Mouse (Mus musculus) embryonic stem cell, embryonic (primary cell): ENCODE data around the gene Trappc1.

Experiments used
- CTCF ChIA-PET, 4 experiments: fragments of 300-600 bp in 2 of 4; fragments of 350-600 bp in 2 of 4; sonication (Branson Sonifier 250); formaldehyde crosslinking; loops; one replicate each; lab custom pipeline; 2022; ENCODE audit warnings: inconsistent platforms in 2 of 4; lab: Charles Lee
- POLR2A ChIA-PET, 4 experiments: fragments of 300-600 bp in 2 of 4; fragments of 350-600 bp in 2 of 4; sonication (Branson Sonifier 250); formaldehyde crosslinking; loops; one replicate each; lab custom pipeline; 2022; ENCODE audit warnings: antibody characterized with exemption in 4 of 4, inconsistent platforms in 1 of 4; lab: Charles Lee

Trappc1 gene

DNA sequence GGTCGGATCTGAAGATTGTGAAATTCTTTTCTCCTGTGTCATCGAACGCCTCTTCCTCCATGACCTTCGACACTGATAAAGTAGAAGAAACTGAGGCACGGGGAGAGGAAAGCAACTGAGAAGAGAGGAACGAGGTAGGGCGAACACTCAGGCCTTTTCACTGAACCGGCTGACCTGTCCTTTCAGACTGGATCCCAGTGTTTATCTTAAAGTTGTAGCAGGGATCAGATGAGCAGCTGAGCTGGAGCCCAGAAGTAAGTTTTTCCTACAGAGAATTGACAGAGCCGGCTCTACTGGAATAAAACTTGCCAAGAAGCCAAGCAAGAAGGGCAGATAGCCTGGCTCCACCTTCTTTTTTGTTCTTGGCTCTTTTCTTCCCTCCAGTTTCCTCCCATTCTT is 47.0 kb downstream of the Trappc1 start:
- POLR2A ChIA-PET = interaction anchor here in 1 of 4 experiments (1.0 to 1.1 kb wide), 2 partner anchors 30 to 45 kb away, joined by 3 to 6 read pairs; partner anchors contain the start of gene Kcnab3
- CTCF ChIA-PET = interaction anchor here in 1 of 4 experiments (0.7 kb wide), 1 partner anchor 96 kb away, joined by 9 read pairs; no protein-coding TSS in a partner anchor

DNA sequence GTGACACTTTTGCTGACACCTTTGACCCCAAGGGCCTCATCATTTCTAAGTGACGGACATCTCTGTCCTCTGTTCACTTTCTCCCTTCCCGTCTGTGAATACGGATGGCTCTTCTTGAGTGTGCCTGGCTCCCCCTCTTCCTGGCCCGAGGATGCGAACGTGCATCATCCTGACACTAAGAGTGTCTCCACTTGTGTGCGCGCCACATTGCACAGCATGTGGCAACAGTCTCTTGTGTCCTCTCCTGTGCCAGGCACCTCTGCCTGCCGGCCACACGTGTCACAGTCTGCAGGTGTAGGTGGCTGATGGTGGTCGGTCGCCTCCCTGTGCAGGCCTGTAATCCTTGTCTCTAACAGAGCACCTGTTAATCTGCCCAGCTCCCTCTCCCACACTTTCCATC is 47.8 kb downstream of the Trappc1 start:
- CTCF ChIA-PET = interaction anchor here in 2 of 4 experiments (0.6 to 2.2 kb wide), 8 partner anchors 8 to 130 kb away, joined by 3 to 6 read pairs (median 5); no protein-coding TSS in a partner anchor
- POLR2A ChIA-PET = interaction anchor here in 1 of 4 experiments (0.7 to 1.5 kb wide), 3 partner anchors 9 to 114 kb away, joined by 3 to 5 read pairs (median 4); no protein-coding TSS in a partner anchor

DNA sequence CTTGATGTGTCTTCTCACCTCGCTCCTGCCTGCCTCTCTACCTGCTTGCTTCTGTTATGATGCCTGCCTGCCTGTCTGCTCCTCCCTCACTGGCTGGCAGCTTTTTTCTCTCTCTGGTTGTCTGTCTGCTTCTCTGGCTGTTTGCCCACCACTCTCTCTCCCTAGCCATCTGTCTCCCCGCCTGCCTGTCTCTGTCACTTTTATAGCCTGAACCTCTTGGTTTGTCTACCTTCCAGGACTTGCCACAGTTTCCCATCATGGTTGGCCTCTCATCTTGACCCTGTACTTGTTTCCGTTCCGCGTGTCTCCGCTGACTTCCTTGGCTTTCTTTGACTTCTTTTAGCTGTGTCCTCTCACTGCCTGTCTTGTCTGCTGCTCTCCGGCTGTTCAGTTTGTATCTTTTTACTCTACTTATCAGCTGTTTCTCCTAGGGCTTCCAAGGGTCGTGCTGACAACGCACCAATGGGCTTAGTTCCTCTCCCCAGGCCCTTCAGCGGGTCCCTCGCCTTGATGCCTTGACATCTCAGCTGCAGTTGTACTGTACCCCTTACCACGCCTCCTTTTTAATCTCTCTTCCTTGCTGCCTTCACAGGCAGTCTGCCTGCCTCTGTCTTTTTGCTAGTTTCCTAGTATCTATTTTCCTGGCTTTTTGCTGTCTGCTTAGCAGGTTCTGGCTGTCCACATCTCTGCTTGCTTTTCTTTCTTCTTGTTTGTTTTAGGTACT is 48.4 kb downstream of the Trappc1 start:
- ChIA-PET POLR2A (interaction anchor here in 2 of 4 experiments (0.7 to 1.8 kb wide), 13 partner anchors 9 to 115 kb away, joined by 3 to 6 read pairs (median 3); partner anchors contain the start of genes Cntrob (in 2 of the 2), Trappc1 (in 2 of the 2), Cyb5d1 (in 1 of the 2) and Kcnab3 (in 1 of the 2)), CTCF (interaction anchor here in 3 of 4 experiments (0.5 to 2.2 kb wide), 14 partner anchors 8 to 667 kb away, joined by 3 to 8 read pairs (median 4); no protein-coding TSS in a partner anchor)

DNA sequence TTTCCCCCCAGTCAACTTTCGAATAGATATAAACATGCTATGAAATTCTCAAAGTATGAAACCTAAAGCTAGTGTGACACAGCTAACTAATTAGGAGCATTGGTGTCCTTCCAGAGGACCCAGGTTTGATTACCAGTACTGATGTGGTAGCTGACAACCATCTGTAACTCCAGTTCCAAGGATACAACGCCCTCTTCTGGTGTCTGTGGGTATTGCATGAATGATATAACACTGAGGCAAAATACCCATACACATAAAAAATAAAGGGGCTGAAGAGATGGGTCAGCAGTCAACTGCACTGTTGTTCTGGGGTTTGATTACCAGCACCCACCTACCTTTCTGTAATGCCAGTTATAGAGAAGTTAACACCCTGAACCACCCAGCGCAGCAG is 49.0 kb downstream of the Trappc1 start:
- ChIA-PET CTCF (interaction anchor here in 3 of 4 experiments (0.5 to 2.2 kb wide), 12 partner anchors 9 to 668 kb away, joined by 3 to 8 read pairs (median 4); partner anchors contain the start of genes Cyb5d1 (in 1 of the 3) and Naa38 (in 1 of the 3)), POLR2A (interaction anchor here in 2 of 4 experiments (0.7 to 1.8 kb wide), 12 partner anchors 8 to 116 kb away, joined by 3 to 6 read pairs (median 3); partner anchors contain the start of genes Cntrob (in 2 of the 2), Trappc1 (in 2 of the 2), Cyb5d1 (in 1 of the 2) and Kcnab3 (in 1 of the 2))

DNA sequence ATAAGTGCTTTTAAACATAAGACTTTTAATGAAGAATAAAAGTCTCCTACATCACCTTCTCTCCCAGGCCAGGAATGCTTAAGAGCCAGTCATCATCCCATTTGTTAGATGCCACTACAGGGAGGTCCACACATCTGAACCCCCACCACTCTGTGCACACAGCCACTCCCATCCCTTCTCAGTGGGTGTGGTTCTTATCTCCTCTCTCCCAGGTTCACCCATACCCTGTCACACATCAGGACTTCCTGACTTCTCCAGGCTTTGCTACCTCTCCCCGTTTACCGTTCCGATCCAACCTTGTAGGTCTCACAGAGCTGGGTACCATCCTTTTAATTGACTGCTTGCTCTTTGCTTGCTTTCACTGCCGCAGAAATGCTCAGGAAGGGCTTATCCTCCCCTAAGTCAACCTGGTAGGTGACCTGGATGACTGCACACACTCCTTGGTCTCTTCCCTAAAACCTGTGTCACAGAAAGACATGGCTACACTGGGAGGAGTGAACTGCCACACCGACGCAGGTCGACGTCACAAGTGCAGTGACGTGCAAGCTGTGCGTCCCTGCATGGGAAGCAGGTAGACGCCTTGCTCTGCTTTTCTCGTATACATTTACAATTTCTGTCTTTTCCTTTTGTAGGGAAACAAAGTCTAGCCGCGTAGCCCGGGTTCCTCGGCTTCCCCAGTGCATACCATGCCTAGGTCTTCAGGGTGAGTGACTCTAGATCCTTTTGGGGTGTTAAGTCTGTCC is 49.6 kb downstream of the Trappc1 start:
- POLR2A ChIA-PET = interaction anchor here in 3 of 4 experiments (0.8 to 1.8 kb wide), 11 partner anchors 10 to 116 kb away, joined by 3 to 6 read pairs (median 3); partner anchors contain the start of genes Cntrob (in 2 of the 3), Trappc1 (in 2 of the 3), Cyb5d1 (in 1 of the 3) and Naa38 (in 1 of the 3)
- CTCF ChIA-PET = interaction anchor here in 3 of 4 experiments (0.5 to 2.2 kb wide), 10 partner anchors 10 to 140 kb away, joined by 3 to 8 read pairs (median 5); partner anchors contain the start of genes Cyb5d1 (in 1 of the 3) and Naa38 (in 1 of the 3)
